Mouse (Mus musculus): ENCODE data around the gene Cyp2c23. TPM values are rescaled to one million over a fixed set of nuclear protein-coding genes. Genes with fewer than 3 reads are reported as not detected.

Cyp2c23 gene
- polyA plus RNA-seq, 1 experiment from 2014 or later: 9.4 TPM

Other genes starting within 250 kb of the Cyp2c23 start
- 8.5 and 8.9 TPM in 2 replicates for gene Abcc2, start 247.0 kb downstream of the Cyp2c23 start, polyA plus RNA-seq (2015; fragmentation: Nextera tagmentation; extraction: Ambion mirVana)
- gene Dnmbp, start 89.0 kb downstream of the Cyp2c23 start, polyA plus RNA-seq (2015; fragmentation: Nextera tagmentation; extraction: Ambion mirVana): 2.2 and 2.7 TPM in 2 replicates
- gene Cpn1, start 42.7 kb downstream of the Cyp2c23 start, polyA plus RNA-seq (2015; fragmentation: Nextera tagmentation; extraction: Ambion mirVana): 46.1 and 57.6 TPM in 2 replicates
- 14.7 and 17.9 TPM in 2 replicates for gene Erlin1, start 40.6 kb upstream of the Cyp2c23 start, polyA plus RNA-seq (2015; fragmentation: Nextera tagmentation; extraction: Ambion mirVana)
- 21.2 and 24.7 TPM in 2 replicates for gene Chuk, start 78.3 kb upstream of the Cyp2c23 start, polyA plus RNA-seq (2015; fragmentation: Nextera tagmentation; extraction: Ambion mirVana)
- 20.3 and 24.2 TPM in 2 replicates for gene Cwf19l1, start 106.7 kb upstream of the Cyp2c23 start, polyA plus RNA-seq (2015; fragmentation: Nextera tagmentation; extraction: Ambion mirVana)
- 48.1 and 54.8 TPM in 2 replicates for gene Bloc1s2, start 117.2 kb upstream of the Cyp2c23 start, polyA plus RNA-seq (2015; fragmentation: Nextera tagmentation; extraction: Ambion mirVana)
- not detected in 2 replicates for gene Pkd2l1, start 163.2 kb upstream of the Cyp2c23 start, polyA plus RNA-seq (2015; fragmentation: Nextera tagmentation; extraction: Ambion mirVana)
- gene Scd3, start 174.1 kb upstream of the Cyp2c23 start, polyA plus RNA-seq (2015; fragmentation: Nextera tagmentation; extraction: Ambion mirVana): not detected in 2 replicates

Measured in liver, embryonic 13.5 days (tissue).